Mouse (Mus musculus): Measurements from ENCODE around the gene Tcam1. TPM values are rescaled to one million over a fixed set of nuclear protein-coding genes. Genes with fewer than 3 reads are reported as not detected.
"Not testable (repeated sequence)": the region's sequence is repeated elsewhere in the genome, so short reads cannot be mapped to it uniquely, and the experiment has no call there.

The Tcam1 gene
- total RNA-seq (2021): under 1 TPM; 0.21 to 0.29 TPM
- long read RNA-seq, experiment 1: 0 reads
- long read RNA-seq, experiment 2: 0 reads

GRCm38 (mm10) chr11:106276454-106276853, at the start of gene Tcam1:
Gene Tcam1, plus strand, starts transcription at chr11:106276672.
- peak; percentile 96 for DNase-seq (ENCODE audit: low spot score in 2 of 2)

DNA sequence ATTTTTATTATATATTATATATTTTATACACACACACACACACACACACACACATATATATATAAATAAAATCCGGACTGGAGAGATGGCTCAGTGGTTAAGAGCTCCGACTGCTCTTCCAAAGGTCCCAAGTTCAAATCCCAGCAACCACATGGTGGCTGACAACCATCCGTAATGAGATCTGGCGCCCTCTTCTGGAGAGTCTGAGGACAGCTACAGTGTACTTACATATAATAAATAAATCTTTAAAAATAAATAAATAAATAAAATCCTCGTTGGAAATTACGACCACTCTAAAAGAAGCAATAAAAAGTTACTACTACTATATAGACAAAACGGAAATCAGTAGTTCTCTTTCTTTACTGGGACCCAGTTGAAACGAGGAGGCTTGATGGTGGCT, 42.5 kb upstream of the Tcam1 start:
- not testable (repeated sequence) for DNase-seq (ENCODE audit: low spot score in 2 of 2)

GRCm38 (mm10) chr11:106246834-106247233, 29.6 kb upstream of the Tcam1 start:
- DNase-seq (ENCODE audit: low spot score in 2 of 2): no peak

GRCm38 (mm10) chr11:106249326-106249725, 27.1 kb upstream of the Tcam1 start:
- DNase-seq (ENCODE audit: low spot score in 2 of 2): no peak

DNA sequence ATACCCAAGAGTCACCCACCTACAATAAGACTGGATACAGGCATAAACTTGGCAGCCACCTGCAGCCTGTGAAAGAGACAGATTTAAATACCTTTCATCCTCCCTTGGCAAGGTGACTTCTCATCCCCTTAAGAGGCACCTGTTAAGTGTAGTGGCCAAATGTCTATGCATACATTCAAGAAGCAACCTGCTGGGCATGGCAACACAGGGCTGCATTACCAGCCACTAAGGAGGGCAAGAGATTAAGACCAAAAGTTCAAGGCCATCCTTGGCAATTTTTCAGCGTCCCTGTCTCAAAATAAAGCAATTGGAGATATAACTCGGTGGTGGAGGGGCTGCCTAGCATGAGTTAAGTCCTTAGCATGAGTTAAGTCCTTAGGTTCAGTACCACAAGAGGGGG, 21.7 kb upstream of the Tcam1 start:
- DNase-seq (ENCODE audit: low spot score in 2 of 2): no peak

DNA sequence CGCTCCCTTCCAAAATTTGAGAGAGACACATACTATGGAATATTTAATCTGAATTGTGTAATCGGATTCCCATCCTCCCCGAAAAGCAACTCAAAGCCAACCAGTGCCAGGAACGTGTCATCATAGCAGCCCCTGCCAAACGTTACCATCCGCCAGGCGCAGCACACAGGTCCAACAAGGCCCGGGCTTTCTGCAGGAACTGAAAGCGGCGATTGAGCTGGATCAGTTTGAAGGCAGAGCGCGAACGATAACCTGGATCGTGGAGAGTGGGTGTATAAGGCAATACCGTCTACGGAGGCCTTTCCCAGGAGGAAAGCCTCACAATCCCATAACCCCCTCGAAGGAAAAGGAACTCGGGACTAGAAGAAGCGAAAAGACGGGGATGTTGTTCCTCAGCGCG, 21.3 kb upstream of the Tcam1 start:
- DNase-seq (ENCODE audit: low spot score in 2 of 2): no peak

- DNase-seq (ENCODE audit: low spot score in 2 of 2): peak; percentile 99
Measured at GRCm38 (mm10) chr11:106255685-106256451, 20.6 kb upstream of the Tcam1 start, which contains the start of the genes Ftsj3 and Psmc5. Gene Ftsj3, minus strand, starts transcription at chr11:106256079. Gene Psmc5, plus strand, starts transcription at chr11:106256154.

DNA sequence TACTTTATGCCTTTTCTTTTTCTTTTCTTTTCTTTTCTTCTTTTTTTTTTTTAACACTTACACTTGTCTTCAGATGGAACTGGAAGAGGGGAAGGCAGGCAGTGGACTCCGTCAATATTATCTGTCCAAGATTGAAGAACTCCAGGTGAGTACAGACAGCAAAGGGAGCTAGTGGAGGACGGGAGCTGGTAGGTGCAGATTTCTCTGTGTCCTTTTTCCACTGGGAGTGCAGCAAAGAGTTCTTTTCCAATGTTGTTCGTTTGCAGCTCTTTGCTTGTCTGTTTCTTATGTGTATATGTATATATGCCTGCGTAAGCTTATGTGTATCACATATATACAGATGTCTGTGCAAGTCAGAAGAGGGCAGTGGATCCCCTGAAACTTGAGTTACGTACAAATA, 19.7 kb upstream of the Tcam1 start:
- no peak for DNase-seq (ENCODE audit: low spot score in 2 of 2)

DNA sequence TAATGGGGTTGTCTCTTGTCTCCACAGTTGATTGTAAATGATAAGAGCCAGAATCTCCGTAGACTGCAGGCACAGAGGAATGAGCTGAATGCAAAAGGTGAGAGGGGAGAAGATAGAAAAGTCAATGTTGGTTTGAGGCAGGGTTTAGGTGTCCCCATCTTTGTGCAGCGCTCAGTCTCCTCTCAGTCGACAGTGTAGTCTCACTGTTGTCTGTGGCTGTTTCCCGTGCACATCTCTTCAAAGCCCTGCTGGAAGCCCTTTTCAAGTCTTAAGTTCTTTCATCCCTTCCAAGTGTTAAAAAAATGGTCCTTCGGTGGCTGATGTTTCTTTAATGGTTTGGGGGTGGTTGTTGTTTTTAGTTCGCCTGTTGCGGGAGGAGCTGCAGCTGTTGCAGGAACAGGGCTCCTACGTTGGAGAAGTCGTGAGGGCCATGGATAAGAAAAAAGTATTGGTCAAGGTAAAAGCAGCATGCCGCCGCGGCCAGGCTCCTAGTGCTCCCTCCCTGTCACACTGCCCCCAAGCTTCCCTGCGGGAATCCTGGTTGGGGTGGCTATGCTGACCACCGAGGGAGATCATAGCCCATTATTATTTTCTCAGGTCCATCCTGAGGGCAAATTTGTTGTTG, 15.5 kb upstream of the Tcam1 start:
- DNase-seq (ENCODE audit: low spot score in 2 of 2): no peak

DNA sequence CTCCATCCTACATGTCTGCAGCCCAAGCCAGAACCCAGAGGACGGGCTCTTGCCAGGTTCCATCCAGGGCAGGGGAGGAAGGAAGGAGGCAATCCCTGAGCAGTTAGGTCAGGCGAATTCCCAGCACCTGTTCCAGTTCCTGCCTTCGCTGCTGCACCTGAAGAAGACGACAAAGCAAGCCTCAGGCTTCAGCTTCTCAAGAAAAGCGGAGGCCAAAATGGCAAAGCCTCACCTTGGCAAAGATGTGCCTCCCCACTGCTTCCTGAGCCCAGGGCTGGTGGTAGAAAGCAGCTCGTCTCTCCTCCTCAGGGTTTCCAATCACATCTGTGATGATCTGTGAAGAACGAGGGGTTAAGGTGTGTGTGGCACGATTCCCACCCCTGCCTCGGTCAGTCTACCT, 12.5 kb upstream of the Tcam1 start:
- DNase-seq (ENCODE audit: low spot score in 2 of 2): no peak

DNA sequence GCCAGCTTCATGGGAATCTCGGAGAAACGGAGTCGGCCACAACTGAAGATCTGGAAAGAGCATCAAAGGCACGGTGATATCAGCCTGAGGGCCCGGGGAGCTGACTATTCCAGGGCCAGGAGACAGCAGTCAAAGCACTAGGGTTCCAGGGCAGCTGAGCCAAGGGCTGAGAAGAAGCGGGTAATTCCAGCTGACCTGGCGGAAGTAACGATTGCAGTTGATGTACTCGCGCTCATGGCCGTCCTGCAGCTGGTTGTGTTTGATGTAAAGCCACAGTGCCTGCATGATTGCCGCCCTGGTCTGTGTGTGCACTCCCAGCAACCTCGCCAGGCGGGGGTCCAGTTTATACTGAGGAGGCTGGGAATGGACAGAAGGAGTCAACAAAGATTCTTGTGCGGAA, 11.5 kb upstream of the Tcam1 start:
- no peak for DNase-seq (ENCODE audit: low spot score in 2 of 2)

- no peak for DNase-seq (ENCODE audit: low spot score in 2 of 2)
Measured at GRCm38 (mm10) chr11:106265570-106265969, 10.9 kb upstream of the Tcam1 start.

- DNase-seq (ENCODE audit: low spot score in 2 of 2): no peak
Measured at GRCm38 (mm10) chr11:106266431-106266830, 10.0 kb upstream of the Tcam1 start.

DNA sequence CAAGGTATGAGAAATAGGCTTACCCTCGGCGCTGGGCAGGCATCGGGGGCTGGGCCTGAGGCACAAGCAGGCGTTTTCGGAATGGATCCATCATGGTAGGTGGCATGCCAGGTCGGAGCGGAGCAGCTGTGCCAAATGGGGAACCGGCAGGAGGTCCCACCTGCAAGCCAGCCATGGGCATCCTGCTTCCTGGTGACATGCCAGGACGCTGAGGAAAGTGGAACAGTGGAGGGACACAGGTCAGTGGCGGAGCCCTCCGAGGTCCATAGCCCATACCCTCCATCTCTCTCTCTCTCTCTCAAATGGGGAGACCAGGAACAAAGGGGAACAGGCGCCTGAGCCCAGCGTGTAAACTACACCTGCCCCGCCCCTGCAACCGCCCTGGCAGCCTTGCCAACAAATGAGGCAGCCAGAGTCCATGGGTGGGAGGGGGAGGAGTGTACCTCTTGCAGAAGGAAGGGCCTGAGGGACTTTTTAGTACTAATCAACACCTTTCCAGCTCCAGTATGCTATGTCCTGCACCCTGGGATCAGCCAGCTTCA, 9.1 kb upstream of the Tcam1 start:
- peak; percentile 33 to 56 for DNase-seq (ENCODE audit: low spot score in 2 of 2)

GRCm38 (mm10) chr11:106267871-106268270, 8.6 kb upstream of the Tcam1 start:
- no peak for DNase-seq (ENCODE audit: low spot score in 2 of 2)

DNA sequence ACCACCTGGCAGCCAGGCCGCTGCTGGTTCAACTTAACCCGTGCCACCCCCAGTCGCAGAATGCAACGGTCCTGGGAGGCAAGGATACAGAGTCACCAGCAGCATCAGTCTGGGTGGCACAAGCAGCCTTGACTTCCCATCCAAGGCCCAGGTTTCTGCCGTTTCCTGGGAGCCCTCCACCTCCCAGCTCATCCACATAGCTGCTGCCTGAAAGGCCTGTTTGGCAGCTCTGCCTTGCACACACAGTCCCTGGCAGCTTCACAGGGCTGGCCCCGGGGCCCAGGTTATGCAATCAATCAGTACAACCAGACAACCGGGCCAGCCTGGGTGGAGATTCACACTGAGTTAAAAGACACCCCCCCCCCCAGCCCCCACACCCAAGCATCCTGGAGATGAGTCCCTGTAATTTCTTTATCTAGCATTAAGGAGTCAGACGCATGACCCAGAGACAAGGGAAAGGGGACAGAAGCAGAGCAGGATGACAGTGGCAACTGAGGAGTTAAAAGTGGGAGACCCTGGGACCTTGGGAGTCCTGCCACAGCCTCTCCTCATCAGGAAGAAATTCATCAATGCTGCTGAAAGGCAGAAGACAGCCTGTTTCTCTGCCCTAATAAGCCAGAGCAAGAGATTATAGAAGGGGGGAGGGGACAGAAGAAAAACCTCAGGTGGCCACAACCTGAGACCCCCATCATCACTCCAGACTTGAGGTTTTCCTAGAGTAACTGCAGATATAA, 8.0 kb upstream of the Tcam1 start:
- DNase-seq (ENCODE audit: low spot score in 2 of 2): peak; percentile 63 to 89

- DNase-seq (ENCODE audit: low spot score in 2 of 2): no peak
Measured at GRCm38 (mm10) chr11:106269060-106269431, 7.4 kb upstream of the Tcam1 start.

- DNase-seq (ENCODE audit: low spot score in 2 of 2): no peak
Measured at GRCm38 (mm10) chr11:106271131-106271793, 5.2 kb upstream of the Tcam1 start.

GRCm38 (mm10) chr11:106271794-106272643, 4.5 kb upstream of the Tcam1 start:
- no peak for DNase-seq (ENCODE audit: low spot score in 2 of 2)

DNA sequence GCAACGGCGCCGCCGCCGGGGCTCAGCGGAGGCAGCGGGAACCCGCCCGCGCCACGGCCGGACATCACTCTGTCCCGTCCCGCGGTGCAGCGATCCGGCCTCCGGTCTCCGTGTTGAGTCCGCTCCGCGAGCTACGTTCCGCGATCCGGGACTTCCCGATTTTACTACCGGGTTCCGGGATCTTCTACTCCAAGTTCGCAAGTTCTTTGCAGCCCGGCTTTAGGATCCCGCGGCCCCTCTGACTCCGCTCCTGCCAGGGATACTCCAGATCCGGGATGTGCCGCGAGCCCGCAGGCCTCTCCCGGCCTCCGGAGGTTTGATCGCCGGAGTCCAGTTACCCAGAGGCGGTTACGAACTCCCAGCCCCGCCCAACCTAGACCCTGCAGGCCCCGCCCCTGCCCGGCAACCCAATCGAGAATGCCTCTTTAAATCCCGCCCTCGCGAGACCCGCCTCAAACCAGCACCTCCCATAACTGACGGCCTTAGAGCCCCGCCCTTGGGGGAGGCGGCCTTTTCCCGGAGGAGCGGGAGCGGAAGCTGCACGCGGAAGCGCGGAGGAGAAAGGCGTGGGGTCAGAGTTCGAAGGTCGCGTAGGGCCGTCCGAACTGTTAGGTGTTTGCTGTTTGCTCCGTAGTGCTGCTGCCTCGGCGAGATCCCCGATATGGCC, 3.7 kb upstream of the Tcam1 start, which contains the start of gene Smarcd2:
Smarcd2 (minus strand) TSS at position 329 of the 667 bp plus-strand sequence.
- DNase-seq (ENCODE audit: low spot score in 2 of 2): peak; percentile 98 to 99

Measured in layer of hippocampus, postnatal 14 days (tissue).